Mouse (Mus musculus): Measurements from ENCODE around the gene Dnm1. TPM values are rescaled to one million over a fixed set of nuclear protein-coding genes. Genes with fewer than 3 reads are reported as not detected.

Dnm1 gene
- total RNA-seq, 2 experiments from 2014 or later: 1,309 to 1,323 TPM

- peak; percentile 93 to 98 for DNase-seq (ENCODE audit: extremely low spot score in 1 of 2, low spot score in 1 of 2)
Observed at GRCm38 (mm10) chr2:32287923-32288367, 65.2 kb downstream of the Dnm1 start, which contains the start of gene Swi5. Gene Swi5 (minus strand): TSS chr2:32288075.

- no peak for DNase-seq (ENCODE audit: extremely low spot score in 1 of 2, low spot score in 1 of 2)
Observed at GRCm38 (mm10) chr2:32287334-32287840, 65.8 kb downstream of the Dnm1 start, which contains the start of gene Golga2. Gene Golga2 (plus strand): TSS chr2:32287384.

- no peak for DNase-seq (ENCODE audit: extremely low spot score in 1 of 2, low spot score in 1 of 2)
Observed at GRCm38 (mm10) chr2:32283986-32284385, 69.2 kb downstream of the Dnm1 start.

- no peak for DNase-seq (ENCODE audit: extremely low spot score in 1 of 2, low spot score in 1 of 2)
Observed at GRCm38 (mm10) chr2:32282727-32283126, 70.4 kb downstream of the Dnm1 start.

- DNase-seq (ENCODE audit: extremely low spot score in 1 of 2, low spot score in 1 of 2): no peak
Observed at GRCm38 (mm10) chr2:32282289-32282688, 70.8 kb downstream of the Dnm1 start.

GRCm38 (mm10) chr2:32275823-32276222 lies 77.3 kb downstream of the Dnm1 start:
- no peak for DNase-seq (ENCODE audit: extremely low spot score in 1 of 2, low spot score in 1 of 2)

- DNase-seq (ENCODE audit: extremely low spot score in 1 of 2, low spot score in 1 of 2): peak in 1 of 2 experiments; percentile 38
Observed at GRCm38 (mm10) chr2:32260635-32261034, 92.5 kb downstream of the Dnm1 start.

GRCm38 (mm10) chr2:32259657-32260417 lies 93.3 kb downstream of the Dnm1 start, which contains the start of gene Uck1:
Gene Uck1 (minus strand): TSS chr2:32260159.
- DNase-seq (ENCODE audit: extremely low spot score in 1 of 2, low spot score in 1 of 2): peak; percentile 74 to 79

- DNase-seq (ENCODE audit: extremely low spot score in 1 of 2, low spot score in 1 of 2): no peak
Observed at GRCm38 (mm10) chr2:32258887-32259533, 94.1 kb downstream of the Dnm1 start.

Small RNA genes within 50 kb of the gene (microRNA-seq; reads per million reads assigned to microRNA genes)
- gene Gm23363 (0.40 to 0.74 reads per million in 2 experiments), gene Mir199b (0.20 to 0.37 reads per million in 2 experiments)

Other genes starting within 250 kb of the Dnm1 start
- 100 to 1,000 TPM; 248 to 275 TPM for gene Prrc2b, start 202.3 kb downstream of the Dnm1 start, total RNA-seq (2021)
- gene Pomt1, start 116.7 kb downstream of the Dnm1 start, total RNA-seq (2021): 10 to 100 TPM; 21.4 to 25.2 TPM
- gene Uck1, start 93.2 kb downstream of the Dnm1 start, total RNA-seq (2021): 10 to 100 TPM; 52.8 to 60.0 TPM
- 10 to 100 TPM; 81.4 to 89.9 TPM for gene Golga2, start 66.0 kb downstream of the Dnm1 start, total RNA-seq (2021)
- 100 to 1,000 TPM; 206 to 208 TPM for gene Swi5, start 65.3 kb downstream of the Dnm1 start, total RNA-seq (2021)
- 10 to 100 TPM; 56.1 to 85.3 TPM for gene Ciz1, start 1.0 kb downstream of the Dnm1 start, total RNA-seq (2021)
- 100 to 1,000 TPM; 194 to 197 TPM for gene 1110008P14Rik, start 28.6 kb upstream of the Dnm1 start, total RNA-seq (2021)
- under 1 TPM; 0.56 to 0.81 TPM for gene Lcn2, start 34.9 kb upstream of the Dnm1 start, total RNA-seq (2021)
- 10 to 100 TPM; 40.1 to 41.9 TPM for gene Ptges2, start 42.6 kb upstream of the Dnm1 start, total RNA-seq (2021)
- 1 to 10 TPM; 4.1 to 4.2 TPM for gene Naif1, start 97.1 kb upstream of the Dnm1 start, total RNA-seq (2021)
- 10 to 100 TPM; 53.5 to 55.2 TPM for gene Slc25a25, start 98.1 kb upstream of the Dnm1 start, total RNA-seq (2021)
- 10 to 100 TPM; 70.2 to 75.2 TPM for gene Fam102a, start 182.0 kb upstream of the Dnm1 start, total RNA-seq (2021)
- 10 to 100 TPM; 74.0 to 80.4 TPM for gene Dpm2, start 217.5 kb upstream of the Dnm1 start, total RNA-seq (2021)
- 1 to 10 TPM; 4.0 to 4.1 TPM for gene Pip5kl1, start 221.5 kb upstream of the Dnm1 start, total RNA-seq (2021)
- gene 9430097D07Rik, start 222.3 kb upstream of the Dnm1 start, total RNA-seq (2021): under 1 TPM in 1 of 2 experiments, not detected in 1; 0.33 TPM
- 10 to 100 TPM; 41.4 to 48.8 TPM for gene St6galnac4, start 233.8 kb upstream of the Dnm1 start, total RNA-seq (2021)
- 100 to 1,000 TPM; 105 to 124 TPM for gene St6galnac6, start 246.4 kb upstream of the Dnm1 start, total RNA-seq (2021)

All from layer of hippocampus, postnatal 25 days (tissue).